Mouse (Mus musculus): ENCODE measurements around the gene Smco4. TPM values are rescaled to one million over a fixed set of nuclear protein-coding genes. Genes with fewer than 3 reads are reported as not detected.

Gene Smco4
- polyA plus RNA-seq, 1 experiment from 2014 or later, result 1.4 TPM

DNA sequence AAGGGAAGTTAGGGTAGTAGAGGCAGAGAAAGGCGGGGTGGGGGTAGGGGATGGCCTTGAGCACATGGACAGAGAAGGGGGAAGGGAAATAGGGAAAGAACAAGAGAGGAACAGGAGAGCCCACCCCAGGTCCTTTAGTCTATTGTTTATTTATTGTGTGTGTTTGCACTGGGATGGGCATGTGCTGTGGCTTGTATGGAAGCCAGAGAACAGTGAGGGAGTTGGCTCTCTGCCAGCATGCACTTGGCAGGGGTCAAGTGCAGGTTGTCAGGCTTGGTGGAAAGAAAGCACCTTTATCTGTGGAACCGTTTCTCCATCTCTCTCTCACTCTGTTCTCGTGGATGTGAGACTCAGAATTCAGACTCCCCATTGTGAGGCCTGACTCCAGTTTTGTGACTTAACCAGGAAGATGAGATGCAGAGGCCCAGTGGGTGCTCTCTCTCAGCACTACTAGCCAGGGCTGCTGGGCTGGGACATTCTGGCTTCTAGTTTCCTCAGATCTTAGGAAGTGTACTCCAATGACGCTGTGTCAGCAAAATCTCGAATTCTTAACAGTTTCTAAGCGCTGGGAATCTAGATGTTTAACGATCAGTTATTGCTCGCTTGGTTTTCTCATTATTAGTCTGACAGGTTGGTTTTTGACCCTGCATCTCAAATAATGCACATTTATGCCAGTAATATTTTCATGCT, 36.2 kb downstream of the Smco4 start:
- Histone ChIP-seq H3K27me3 (ENCODE audit: control insufficient read depth, insufficient read depth, low read length) (no peaks in the 10 kb centered on the region), H3K4me3 (ENCODE audit: low read depth, low read length) (no peak overlapping the region), H3K4me1 (replicated peaks; ENCODE audit: control insufficient read depth, insufficient read depth) (peaks cover 5% of the 10 kb centered on the region; the same call in 1 of the 2 replicates), H3K4me2 (replicated peaks; ENCODE audit: low read depth) (no peak overlapping the region), H3K9ac (ENCODE audit: low read length) (no peak overlapping the region), H3K9me3 (ENCODE audit: control insufficient read depth, low read length) (no peaks in the 10 kb centered on the region), H3K36me3 (ENCODE audit: control insufficient read depth, insufficient read depth, low read length) (no peaks in the 10 kb centered on the region), H3K27ac (replicated peaks) (no peak overlapping the region)
- WGBS, result 44% methylated on average over 8 of the region's 8 CpGs
- DNase-seq (ENCODE audit: low spot score) (peak; percentile 82), ATAC-seq (ENCODE audit: low FRiP score, low TSS enrichment) (peak; percentile 63; the same call in 1 of the 2 replicates)
- TF ChIP-seq CTCF (IDR thresholded peaks at IDR 0.05; ENCODE audit: low read depth), result no peak
- no peak for TF ChIP-seq EP300 (optimal IDR thresholded peaks at IDR 0.05)

DNA sequence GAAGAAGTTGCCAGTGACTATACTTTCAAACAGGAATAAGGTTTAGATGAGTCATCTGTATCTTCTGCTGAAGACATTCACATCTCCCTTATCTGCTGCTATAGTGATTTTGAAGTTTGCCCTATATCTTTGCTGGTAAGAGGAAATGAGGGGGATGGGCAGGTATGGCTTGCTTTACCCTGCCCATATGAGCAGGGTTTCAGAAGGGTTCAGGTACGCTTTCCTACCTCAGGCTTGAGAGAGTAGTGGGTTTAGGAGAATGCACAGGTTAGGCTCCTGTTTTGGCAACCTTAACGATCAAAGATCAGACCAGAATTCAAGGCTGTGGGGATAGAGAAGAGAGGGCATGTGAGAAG, 36.7 kb downstream of the Smco4 start:
- TF ChIP-seq EP300 (optimal IDR thresholded peaks at IDR 0.05) (no peak), CTCF (IDR thresholded peaks at IDR 0.05; ENCODE audit: low read depth) (no peak)
- no peak for DNase-seq (ENCODE audit: low spot score)
- Histone ChIP-seq H3K27ac (replicated peaks) (no peak overlapping the region), H3K4me3 (ENCODE audit: low read depth, low read length) (no peak overlapping the region), H3K36me3 (ENCODE audit: control insufficient read depth, insufficient read depth, low read length) (no peaks in the 10 kb centered on the region), H3K27me3 (ENCODE audit: control insufficient read depth, insufficient read depth, low read length) (no peaks in the 10 kb centered on the region), H3K9ac (ENCODE audit: low read length) (no peak overlapping the region), H3K9me3 (ENCODE audit: control insufficient read depth, low read length) (no peaks in the 10 kb centered on the region), H3K4me2 (replicated peaks; ENCODE audit: low read depth) (no peak overlapping the region), H3K4me1 (replicated peaks; ENCODE audit: control insufficient read depth, insufficient read depth) (peaks cover 5% of the 10 kb centered on the region; the same call in 1 of the 2 replicates)
- WGBS, result 59% methylated on average over 2 of the region's 2 CpGs
- ATAC-seq (ENCODE audit: low FRiP score, low TSS enrichment), result no peak

DNA sequence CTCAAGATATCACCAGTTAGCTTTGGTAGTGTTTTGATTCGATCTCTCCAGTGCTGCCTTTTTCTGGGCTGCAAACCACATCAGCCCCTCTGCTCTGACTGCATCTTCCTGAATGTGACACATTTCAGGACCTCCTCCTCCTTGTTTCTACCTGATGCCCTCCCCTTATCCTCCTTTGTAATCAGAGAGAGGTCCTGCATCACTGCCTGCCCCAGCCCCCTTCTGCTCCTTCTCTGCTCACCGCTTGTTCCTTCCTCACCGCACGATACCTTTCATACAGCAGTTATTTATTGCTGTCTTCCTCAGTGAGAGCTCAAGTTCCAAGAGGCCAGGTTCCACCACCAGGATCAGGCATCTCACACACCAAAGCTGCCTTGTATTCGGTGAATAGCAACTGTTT, 38.0 kb downstream of the Smco4 start:
- ATAC-seq (ENCODE audit: low FRiP score, low TSS enrichment) (no peak), DNase-seq (ENCODE audit: low spot score) (no peak)
- no peak for TF ChIP-seq CTCF (IDR thresholded peaks at IDR 0.05; ENCODE audit: low read depth)
- no peak for TF ChIP-seq EP300 (optimal IDR thresholded peaks at IDR 0.05)
- no peak overlapping the region for H3K4me3 ChIP-seq (ENCODE audit: low read depth, low read length)
- no peaks in the 10 kb centered on the region for H3K27me3 ChIP-seq (ENCODE audit: control insufficient read depth, insufficient read depth, low read length)
- no peaks in the 10 kb centered on the region for H3K9me3 ChIP-seq (ENCODE audit: control insufficient read depth, low read length)
- H3K4me2 ChIP-seq (replicated peaks; ENCODE audit: low read depth), result no peak overlapping the region
- H3K9ac ChIP-seq (ENCODE audit: low read length), result no peak overlapping the region
- peaks cover 8% of the 10 kb centered on the region; the same call in 1 of the 2 replicates for H3K4me1 ChIP-seq (replicated peaks; ENCODE audit: control insufficient read depth, insufficient read depth)
- no peaks in the 10 kb centered on the region for H3K36me3 ChIP-seq (ENCODE audit: control insufficient read depth, insufficient read depth, low read length)
- no peak overlapping the region for H3K27ac ChIP-seq (replicated peaks)
- WGBS, result 59% methylated on average over 5 of the region's 5 CpGs

DNA sequence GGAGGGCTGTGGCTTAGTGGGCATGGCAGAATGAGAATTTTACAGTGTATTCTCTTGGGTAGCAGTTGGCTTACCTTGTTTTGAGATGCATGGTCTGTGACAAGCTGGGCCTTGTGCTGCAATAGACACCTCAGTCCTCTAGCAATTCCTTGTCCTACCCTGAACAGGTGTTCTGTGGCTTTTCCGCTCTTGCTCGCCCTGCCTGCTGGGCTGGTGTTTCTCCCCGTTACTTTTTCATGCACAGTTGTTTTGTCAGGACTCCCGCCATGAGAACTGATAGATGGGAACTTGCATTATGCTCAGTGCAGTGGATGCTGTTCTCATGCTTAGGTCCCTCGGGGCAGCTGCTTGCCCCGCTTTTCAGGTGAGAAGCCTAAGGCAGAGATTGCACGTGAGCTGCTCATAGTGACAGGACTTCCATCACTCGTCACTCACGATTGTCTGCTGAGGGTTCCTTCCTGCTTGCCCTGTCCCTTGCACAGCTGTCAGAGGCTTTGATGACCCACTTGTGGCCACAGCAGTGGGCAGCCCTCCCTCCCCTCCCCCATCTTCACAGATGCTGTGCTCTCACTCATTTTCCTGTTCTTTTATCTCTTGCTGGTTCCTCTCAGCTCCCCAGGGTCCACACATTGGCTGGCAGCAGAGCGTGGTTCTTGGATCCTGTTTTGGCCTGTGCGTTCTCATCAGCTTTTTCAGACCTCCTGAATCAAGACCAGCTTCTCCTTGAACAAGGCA, 40.3 kb downstream of the Smco4 start:
- H3K4me2 ChIP-seq (replicated peaks; ENCODE audit: low read depth), result no peak overlapping the region
- peaks cover 8% of the 10 kb centered on the region; the same call in 1 of the 2 replicates for H3K4me1 ChIP-seq (replicated peaks; ENCODE audit: control insufficient read depth, insufficient read depth)
- no peak overlapping the region for H3K4me3 ChIP-seq (ENCODE audit: low read depth, low read length)
- H3K27me3 ChIP-seq (ENCODE audit: control insufficient read depth, insufficient read depth, low read length), result no peaks in the 10 kb centered on the region
- WGBS, result 72% methylated on average over 11 of the region's 11 CpGs
- H3K9ac ChIP-seq (ENCODE audit: low read length), result no peak overlapping the region
- TF ChIP-seq CTCF (IDR thresholded peaks at IDR 0.05; ENCODE audit: low read depth) (no peak), EP300 (optimal IDR thresholded peaks at IDR 0.05) (no peak)
- ATAC-seq (ENCODE audit: low FRiP score, low TSS enrichment) (no peak), DNase-seq (ENCODE audit: low spot score) (no peak)
- H3K27ac ChIP-seq (replicated peaks), result no peak overlapping the region
- no peaks in the 10 kb centered on the region for H3K36me3 ChIP-seq (ENCODE audit: control insufficient read depth, insufficient read depth, low read length)
- H3K9me3 ChIP-seq (ENCODE audit: control insufficient read depth, low read length), result no peaks in the 10 kb centered on the region

DNA sequence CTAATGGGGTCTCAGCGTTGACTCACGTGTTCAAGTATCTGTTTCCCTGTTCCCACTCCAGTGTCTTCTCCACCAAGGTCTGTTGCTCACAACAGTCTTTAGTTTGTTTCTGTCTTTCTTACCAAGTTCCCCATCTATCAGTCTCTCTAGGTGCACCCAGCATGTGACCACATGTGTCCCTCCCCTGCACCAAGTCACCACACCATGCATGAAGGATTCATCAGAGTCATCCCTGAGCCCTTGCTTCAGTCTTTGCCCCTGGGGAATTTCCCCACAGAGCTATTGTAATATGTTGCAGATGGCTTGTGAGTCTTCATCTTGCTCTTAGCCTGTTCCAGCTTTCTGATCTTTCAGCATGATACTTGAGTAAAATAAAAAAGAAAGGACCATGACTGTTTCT, 40.9 kb downstream of the Smco4 start:
- Histone ChIP-seq H3K27me3 (ENCODE audit: control insufficient read depth, insufficient read depth, low read length) (no peaks in the 10 kb centered on the region), H3K4me1 (replicated peaks; ENCODE audit: control insufficient read depth, insufficient read depth) (peaks cover 7% of the 10 kb centered on the region; the same call in 1 of the 2 replicates), H3K9me3 (ENCODE audit: control insufficient read depth, low read length) (no peaks in the 10 kb centered on the region), H3K4me2 (replicated peaks; ENCODE audit: low read depth) (no peak overlapping the region), H3K4me3 (ENCODE audit: low read depth, low read length) (no peak overlapping the region), H3K9ac (ENCODE audit: low read length) (no peak overlapping the region), H3K36me3 (ENCODE audit: control insufficient read depth, insufficient read depth, low read length) (no peaks in the 10 kb centered on the region), H3K27ac (replicated peaks) (no peak overlapping the region)
- 94% methylated on average over 2 of the region's 2 CpGs for WGBS
- DNase-seq (ENCODE audit: low spot score) (no peak), ATAC-seq (ENCODE audit: low FRiP score, low TSS enrichment) (no peak)
- TF ChIP-seq CTCF (IDR thresholded peaks at IDR 0.05; ENCODE audit: low read depth), result no peak

DNA sequence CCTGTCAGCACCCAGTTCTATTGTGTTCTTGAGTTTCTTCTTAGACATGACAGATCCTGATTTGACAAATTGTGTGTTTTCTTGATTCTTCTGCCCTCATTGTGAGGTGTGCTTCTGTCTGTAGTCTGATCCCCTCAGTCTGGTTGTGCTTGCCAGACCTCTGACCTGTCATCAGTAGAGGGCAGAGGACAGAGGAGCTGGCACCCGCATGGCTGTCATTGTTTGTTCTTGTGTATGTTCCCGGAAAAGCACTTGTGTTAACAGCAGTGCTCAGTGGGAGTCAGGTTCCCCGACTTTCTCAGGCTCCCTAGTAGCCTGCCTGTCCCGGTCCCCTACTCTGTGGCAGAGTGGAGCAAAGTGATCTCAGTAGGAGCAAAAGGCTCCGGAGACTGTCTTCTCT, 42.2 kb downstream of the Smco4 start:
- no peak overlapping the region for H3K27ac ChIP-seq (replicated peaks)

More for the DNA sequence above, 42.2 kb downstream of the Smco4 start:
- DNase-seq (ENCODE audit: low spot score) (no peak), ATAC-seq (ENCODE audit: low FRiP score, low TSS enrichment) (no peak)
- H3K4me2 ChIP-seq (replicated peaks; ENCODE audit: low read depth), result no peak overlapping the region
- no peaks in the 10 kb centered on the region for H3K9me3 ChIP-seq (ENCODE audit: control insufficient read depth, low read length)
- H3K9ac ChIP-seq (ENCODE audit: low read length), result no peak overlapping the region
- TF ChIP-seq CTCF (IDR thresholded peaks at IDR 0.05; ENCODE audit: low read depth) (no peak), EP300 (optimal IDR thresholded peaks at IDR 0.05) (no peak)
- no peaks in the 10 kb centered on the region for H3K27me3 ChIP-seq (ENCODE audit: control insufficient read depth, insufficient read depth, low read length)
- no peak overlapping the region for H3K4me3 ChIP-seq (ENCODE audit: low read depth, low read length)
- 0 out of 2 replicates have a peak, but pooled peaks cover 2% of the 10 kb centered on the region for H3K4me1 ChIP-seq (replicated peaks; ENCODE audit: control insufficient read depth, insufficient read depth)
- no peaks in the 10 kb centered on the region for H3K36me3 ChIP-seq (ENCODE audit: control insufficient read depth, insufficient read depth, low read length)
- 41% methylated on average over 5 of the region's 5 CpGs for WGBS
